Mouse (Mus musculus) myocyte (in vitro differentiated cells): Measurements from ENCODE around the gene Spock1. TPM values are rescaled to one million over a fixed set of nuclear protein-coding genes. Genes with fewer than 3 reads are reported as not detected.
A peak's percentile ranks its signal among the peaks of the same experiment; 100 is the strongest.

ENCODE experiments used
- H3K27me3 ChIP-seq: one replicate; pipeline ENCODE4 v1.6.1; 2011; ENCODE audit not compliant: control insufficient read depth, insufficient read depth, insufficient read length
- H3K36me3 ChIP-seq: one replicate; pipeline ENCODE4 v1.6.1; 2011; ENCODE audit not compliant: control insufficient read depth, insufficient read depth
- H3K4me2 ChIP-seq: one replicate; pipeline ENCODE4 v1.6.1; 2011; ENCODE audit warnings: low read depth, control low read depth
- H3K4me3 ChIP-seq: one replicate; pipeline ENCODE4 v1.5.1; 2011; ENCODE audit warnings: mild to moderate bottlenecking, control low read depth, moderate library complexity
- H3K79me2 ChIP-seq: one replicate; pipeline ENCODE4 v1.6.1; 2011; ENCODE audit not compliant: control insufficient read depth, insufficient read depth
- H3ac ChIP-seq: one replicate; pipeline ENCODE4 v1.6.1; 2011; ENCODE audit not compliant: control insufficient read depth, insufficient read length
- CEBPB ChIP-seq: IDR thresholded peaks from 2 replicates; pipeline ENCODE4 v1.6.1; 2011; ENCODE audit warnings: mild to moderate bottlenecking, moderate library complexity; ENCODE audit not compliant: poor library complexity, insufficient read depth, severe bottlenecking
- E2F4 ChIP-seq: IDR thresholded peaks from one replicate; pipeline ENCODE4 v1.6.1; 2011; ENCODE audit warnings: mild to moderate bottlenecking, control low read depth, moderate library complexity; ENCODE audit not compliant: insufficient read depth
- MAX ChIP-seq: IDR thresholded peaks from one replicate; pipeline ENCODE4 v1.6.1; 2011; ENCODE audit warnings: low read depth, mild to moderate bottlenecking, control low read depth
- MYOD1 ChIP-seq, 3 experiments: IDR thresholded peaks; one replicate each; pipeline ENCODE4 v1.6.1; 2011; ENCODE audit warnings: control low read depth in 2 of 3, low read depth in 2 of 3, mild to moderate bottlenecking in 2 of 3, moderate library complexity in 1 of 3; ENCODE audit not compliant: insufficient read length in 2 of 3, control insufficient read depth in 1 of 3
- MYOG ChIP-seq, 3 experiments: IDR thresholded peaks; one replicate each; pipeline ENCODE4 v1.6.1; 2011; ENCODE audit warnings: control low read depth in 2 of 3, low read depth in 2 of 3, mild to moderate bottlenecking in 2 of 3; ENCODE audit not compliant: insufficient read length in 2 of 3, control insufficient read depth in 1 of 3, insufficient read depth in 1 of 3
- POLR2A ChIP-seq: IDR thresholded peaks from one replicate; pipeline ENCODE4 v1.6.1; 2011; ENCODE audit warnings: low read depth, mild to moderate bottlenecking, control low read depth, moderate library complexity; ENCODE audit not compliant: insufficient read length
- POLR2AphosphoS2 ChIP-seq: IDR thresholded peaks from one replicate; pipeline ENCODE4 v1.6.1; 2011; ENCODE audit warnings: low read depth, control low read depth; ENCODE audit not compliant: insufficient read length
- REST ChIP-seq: IDR thresholded peaks from one replicate; pipeline ENCODE4 v1.6.1; 2011; ENCODE audit warnings: mild to moderate bottlenecking, control low read depth, moderate library complexity; ENCODE audit not compliant: insufficient read depth, insufficient read length
- SRF ChIP-seq: IDR thresholded peaks from one replicate; pipeline ENCODE4 v1.6.1; 2011; ENCODE audit warnings: low read depth; ENCODE audit not compliant: control insufficient read depth, insufficient read length
- TCF12 ChIP-seq: IDR thresholded peaks from one replicate; pipeline ENCODE4 v1.6.1; 2011; ENCODE audit warnings: mild to moderate bottlenecking, control low read depth; ENCODE audit not compliant: poor library complexity, insufficient read depth, severe bottlenecking
- TCF3 ChIP-seq: IDR thresholded peaks from one replicate; pipeline ENCODE4 v1.6.1; 2011; ENCODE audit warnings: low read depth, control low read depth; ENCODE audit not compliant: insufficient read length
- USF1 ChIP-seq: IDR thresholded peaks from one replicate; pipeline ENCODE4 v1.6.1; 2011; ENCODE audit warnings: low read depth, mild to moderate bottlenecking, control low read depth, moderate library complexity
- polyA plus RNA-seq: library from polyadenylated mRNA; unstranded; fragments of >200 nt; fragmentation: generic; extraction: Trizol; gene quantifications from one replicate; pipeline ENCODE4 v1.2.1, GENCODE M21; 2012; ENCODE audit warnings: missing spikeins

Gene Spock1
- polyA plus RNA-seq, 1 experiment, result 0.19 TPM

DNA sequence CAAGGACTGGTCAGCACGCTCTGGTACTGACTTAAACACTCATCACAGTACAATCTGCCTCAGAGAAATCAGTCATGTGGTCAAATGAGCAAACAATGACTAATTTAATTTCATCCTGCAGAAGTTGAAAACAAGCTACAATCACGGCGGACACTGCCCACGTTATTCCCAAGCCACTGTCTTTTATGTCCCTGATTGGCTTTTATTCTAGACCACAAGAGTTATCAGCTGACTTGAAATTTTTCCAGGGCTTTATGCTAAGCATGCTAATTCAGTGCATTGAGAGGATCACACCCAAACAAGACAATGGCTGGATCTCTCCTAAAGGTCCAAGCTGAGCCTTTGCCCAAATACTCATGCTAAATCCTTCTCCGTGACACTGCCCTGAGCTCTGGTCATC lies 31.2 kb downstream of the Spock1 start:
- no peaks in the 10 kb centered on the region for H3K36me3 ChIP-seq
- H3ac ChIP-seq, result no peak overlapping the region
- H3K79me2 ChIP-seq, result no peaks in the 10 kb centered on the region
- H3K4me3 ChIP-seq, result no peak overlapping the region
- TF ChIP-seq CEBPB (no peak), TCF12 (no peak), TCF3 (no peak), MYOD1 (IDR thresholded peaks at IDR 0.05; ENCODE audit: control insufficient read depth in 1 of 3, insufficient read length in 2 of 3, low read depth in 2 of 3) (no peak), E2F4 (no peak), USF1 (no peak), POLR2AphosphoS2 (no peak), MAX (no peak), MYOG (IDR thresholded peaks at IDR 0.05; ENCODE audit: control insufficient read depth in 1 of 3, insufficient read depth in 1 of 3, insufficient read length in 2 of 3, low read depth in 2 of 3) (no peak), REST (no peak), POLR2A (no peak), SRF (no peak)
- H3K27me3 ChIP-seq, result no peaks in the 10 kb centered on the region
- no peak overlapping the region for H3K4me2 ChIP-seq

DNA sequence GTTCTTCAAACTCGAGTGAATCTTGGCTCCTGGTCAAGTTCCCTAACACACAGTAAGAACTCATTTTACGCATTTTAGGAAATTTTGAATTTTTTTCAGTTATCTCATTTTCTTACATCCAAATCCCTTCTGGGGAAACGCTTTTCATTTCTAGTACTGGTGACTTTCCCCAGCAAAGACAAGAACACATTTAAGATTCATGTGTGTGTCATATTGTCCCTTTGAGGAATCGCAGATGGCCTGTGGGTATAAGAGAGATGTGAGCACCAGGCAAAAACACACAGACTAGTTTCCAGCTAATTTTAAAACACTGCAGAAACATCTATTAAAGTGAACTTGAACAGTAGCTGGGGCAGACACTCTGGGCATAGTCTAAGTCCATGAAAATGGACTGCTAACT lies 38.1 kb downstream of the Spock1 start:
- no peak overlapping the region for H3ac ChIP-seq

DNA sequence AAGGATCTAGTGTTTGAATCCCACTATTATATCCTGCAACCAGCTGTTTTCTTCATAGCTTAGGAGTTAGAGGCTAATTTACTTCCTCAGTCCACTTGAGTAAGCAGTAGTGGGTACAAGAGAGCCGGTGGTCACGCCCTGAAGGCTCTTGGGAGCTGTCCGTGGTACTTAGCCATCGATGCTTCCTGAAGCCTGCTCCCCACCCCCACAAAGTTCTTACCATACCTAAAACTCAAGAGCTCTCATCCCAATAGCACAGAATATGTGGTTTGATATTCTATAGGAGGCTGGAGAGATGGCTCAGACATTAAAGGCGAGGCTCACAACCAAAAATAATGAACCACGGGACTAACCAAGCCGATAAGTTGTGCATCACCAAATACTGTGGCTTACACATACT lies 40.5 kb downstream of the Spock1 start:
- no peak overlapping the region for H3ac ChIP-seq
- H3K79me2 ChIP-seq, result no peaks in the 10 kb centered on the region
- no peaks in the 10 kb centered on the region for H3K27me3 ChIP-seq
- H3K36me3 ChIP-seq, result no peaks in the 10 kb centered on the region
- TF ChIP-seq REST, result peak; percentile 61
- no peak for TF ChIP-seq POLR2AphosphoS2
- no peak overlapping the region for H3K4me2 ChIP-seq
- no peak overlapping the region for H3K4me3 ChIP-seq

More for the DNA sequence above, 38.1 kb downstream of the Spock1 start:
- Histone ChIP-seq H3K36me3 (no peaks in the 10 kb centered on the region), H3K4me3 (no peak overlapping the region), H3K4me2 (no peak overlapping the region), H3K27me3 (no peaks in the 10 kb centered on the region), H3K79me2 (no peaks in the 10 kb centered on the region)
- no peak for TF ChIP-seq MYOG (IDR thresholded peaks at IDR 0.05; ENCODE audit: control insufficient read depth in 1 of 3, insufficient read depth in 1 of 3, insufficient read length in 2 of 3, low read depth in 2 of 3)
- no peak for TF ChIP-seq SRF
- no peak for TF ChIP-seq MAX
- no peak for TF ChIP-seq USF1
- no peak for TF ChIP-seq POLR2AphosphoS2
- no peak for TF ChIP-seq POLR2A
- TF ChIP-seq CEBPB, result no peak
- TF ChIP-seq E2F4, result no peak
- TF ChIP-seq REST, result no peak
- TF ChIP-seq TCF12, result no peak
- no peak for TF ChIP-seq TCF3
- no peak for TF ChIP-seq MYOD1 (IDR thresholded peaks at IDR 0.05; ENCODE audit: control insufficient read depth in 1 of 3, insufficient read length in 2 of 3, low read depth in 2 of 3)

DNA sequence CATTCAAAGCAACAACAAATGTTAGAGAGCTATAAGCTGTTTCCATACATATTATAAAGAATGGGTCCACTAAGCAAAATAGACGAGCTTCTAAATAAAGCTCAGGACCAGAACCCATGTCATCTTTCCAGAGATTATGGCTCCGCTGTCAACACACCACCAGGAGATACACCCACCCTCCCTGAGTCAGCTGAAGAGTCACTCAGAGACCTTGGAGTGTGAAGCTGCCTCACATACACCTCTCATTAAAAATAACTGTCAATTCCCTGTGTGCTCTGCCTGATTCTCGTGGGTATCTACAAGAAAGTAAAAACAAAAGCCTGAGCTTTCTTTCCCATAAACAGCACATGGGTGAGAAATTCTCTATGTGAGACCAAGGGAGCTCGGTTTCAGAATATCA lies 43.1 kb downstream of the Spock1 start:
- Histone ChIP-seq H3K79me2 (no peaks in the 10 kb centered on the region), H3K4me2 (no peak overlapping the region), H3K27me3 (no peaks in the 10 kb centered on the region), H3K36me3 (no peaks in the 10 kb centered on the region), H3K4me3 (no peak overlapping the region), H3ac (no peak overlapping the region)
- no peak for TF ChIP-seq POLR2AphosphoS2
- TF ChIP-seq POLR2A, result no peak
- TF ChIP-seq MAX, result no peak
- TF ChIP-seq TCF3, result no peak
- no peak for TF ChIP-seq MYOG (IDR thresholded peaks at IDR 0.05; ENCODE audit: control insufficient read depth in 1 of 3, insufficient read depth in 1 of 3, insufficient read length in 2 of 3, low read depth in 2 of 3)
- TF ChIP-seq SRF, result no peak
- TF ChIP-seq MYOD1 (IDR thresholded peaks at IDR 0.05; ENCODE audit: control insufficient read depth in 1 of 3, insufficient read length in 2 of 3, low read depth in 2 of 3), result no peak
- no peak for TF ChIP-seq TCF12
- no peak for TF ChIP-seq REST
- no peak for TF ChIP-seq CEBPB
- no peak for TF ChIP-seq USF1
- no peak for TF ChIP-seq E2F4

DNA sequence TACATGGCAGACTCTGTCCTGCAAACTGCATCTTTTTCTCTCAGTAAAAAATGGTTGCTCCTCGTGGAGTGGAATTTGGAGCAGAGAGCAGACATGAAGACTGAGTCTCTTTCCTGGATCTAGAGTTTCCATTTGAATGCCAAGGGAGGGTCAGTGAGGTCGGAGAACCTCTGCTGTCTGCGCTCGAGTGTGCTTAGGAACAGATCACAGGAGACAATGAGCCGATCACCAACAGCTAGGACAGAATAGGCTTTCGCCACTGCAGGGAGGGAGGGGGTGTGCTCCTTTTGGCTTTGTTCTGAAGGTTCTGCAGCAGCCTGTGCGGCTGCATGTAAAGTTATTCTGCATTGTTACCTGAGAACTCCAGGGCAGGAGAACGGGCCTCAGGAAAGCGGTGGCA lies 49.6 kb downstream of the Spock1 start:
- TF ChIP-seq TCF12 (no peak), CEBPB (no peak), SRF (no peak), TCF3 (no peak), POLR2A (no peak), MYOG (IDR thresholded peaks at IDR 0.05; ENCODE audit: control insufficient read depth in 1 of 3, insufficient read depth in 1 of 3, insufficient read length in 2 of 3, low read depth in 2 of 3) (no peak), USF1 (no peak), MYOD1 (IDR thresholded peaks at IDR 0.05; ENCODE audit: control insufficient read depth in 1 of 3, insufficient read length in 2 of 3, low read depth in 2 of 3) (no peak), E2F4 (no peak), POLR2AphosphoS2 (no peak), MAX (no peak), REST (no peak)
- Histone ChIP-seq H3ac (no peak overlapping the region), H3K4me2 (no peak overlapping the region), H3K27me3 (no peaks in the 10 kb centered on the region), H3K79me2 (no peaks in the 10 kb centered on the region), H3K36me3 (no peaks in the 10 kb centered on the region), H3K4me3 (no peak overlapping the region)
